Mouse (Mus musculus) neural tube, embryonic 15.5 days (tissue): ENCODE measurements around the gene Slc9b1. TPM values are rescaled to one million over a fixed set of nuclear protein-coding genes. Genes with fewer than 3 reads are reported as not detected.

Experiments used
- ATAC-seq: fragments of 200-750 bp; cut with Nextera tagmentation; 2 replicates; pipeline ENCODE4 v1.8.0; 2017; ENCODE audit warnings: mild to moderate bottlenecking, moderate TSS enrichment, moderate library complexity; ENCODE audit not compliant: low FRiP score
- H3K27ac ChIP-seq: fragments of 300-500 bp; sonication (generic); replicated peaks from 2 replicates; pipeline ENCODE4 v1.5.1; 2015; ENCODE audit warnings: mild to moderate bottlenecking, inconsistent platforms
- H3K27me3 ChIP-seq: fragments of 300-500 bp; sonication (generic); replicated peaks from 2 replicates; pipeline ENCODE4 v1.6.1; 2015; ENCODE audit warnings: inconsistent platforms
- H3K36me3 ChIP-seq: fragments of 300-500 bp; sonication (generic); 2 replicates; pipeline ENCODE4 v1.6.1; 2015; ENCODE audit warnings: inconsistent platforms
- H3K4me1 ChIP-seq: fragments of 300-500 bp; sonication (generic); 2 replicates; pipeline ENCODE4 v1.6.1; 2015; ENCODE audit warnings: inconsistent platforms
- H3K4me2 ChIP-seq: fragments of 300-500 bp; sonication (generic); 2 replicates; pipeline ENCODE4 v1.6.1; 2015; ENCODE audit warnings: inconsistent platforms, mild to moderate bottlenecking, moderate library complexity
- H3K4me3 ChIP-seq: fragments of 300-500 bp; sonication (generic); replicated peaks from 2 replicates; pipeline ENCODE4 v1.5.1; 2015; ENCODE audit warnings: mild to moderate bottlenecking, inconsistent platforms
- H3K9ac ChIP-seq: fragments of 300-500 bp; sonication (generic); replicated peaks from 2 replicates; pipeline ENCODE4 v1.6.1; 2015; ENCODE audit warnings: mild to moderate bottlenecking, inconsistent platforms
- H3K9me3 ChIP-seq: fragments of 300-500 bp; sonication (generic); replicated peaks from 2 replicates; pipeline ENCODE4 v1.6.1; 2016; ENCODE audit warnings: inconsistent platforms
- WGBS: fragments of 180-500 bp; shearing (Covaris S2); methylation state at CpG from one replicate; pipeline ENCODE4 v1.1.7; 2015; ENCODE audit warnings: mixed read lengths; 5-methylcytosine and 5-hydroxymethylcytosine counted together
- polyA plus RNA-seq: library from polyadenylated mRNA; unstranded; fragments of >200 nt; fragmentation: Nextera tagmentation; extraction: Ambion mirVana; gene quantifications from 2 replicates; pipeline ENCODE4 v1.2.1, GENCODE M21; 2015

The Slc9b1 gene
- polyA plus RNA-seq, 1 experiment from 2014 or later, result 0.36 TPM

GRCm38 (mm10) chr3:135324354-135324753, 23.5 kb upstream of the Slc9b1 start:
- Histone ChIP-seq H3K9ac (no peak overlapping the region), H3K27ac (no peak overlapping the region), H3K4me2 (no peak overlapping the region), H3K4me3 (no peak overlapping the region), H3K27me3 (no peaks in the 10 kb centered on the region), H3K4me1 (no peaks in the 10 kb centered on the region), H3K36me3 (no peaks in the 10 kb centered on the region), H3K9me3 (no peaks in the 10 kb centered on the region)
- no peak for ATAC-seq
- 23% methylated on average over 6 of the region's 6 CpGs for WGBS

DNA sequence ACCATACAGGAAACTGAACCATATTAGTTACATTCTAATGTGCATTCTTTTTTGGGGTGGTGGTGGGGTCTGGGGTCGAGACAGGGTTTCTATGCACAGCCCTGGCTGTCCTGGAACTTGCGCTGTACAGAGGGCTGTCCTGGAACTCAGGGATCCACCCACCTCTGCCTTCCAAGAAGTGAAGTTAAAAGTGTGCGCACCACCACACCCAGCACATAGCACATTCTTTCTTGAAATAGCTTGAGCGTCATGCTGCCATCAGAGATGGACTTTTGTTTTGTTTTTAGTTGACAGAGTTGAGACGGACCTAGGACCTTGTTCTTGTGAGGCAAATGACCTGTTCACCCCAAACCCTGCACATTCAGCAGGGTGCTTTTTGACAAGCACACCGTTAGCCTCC, 20.7 kb upstream of the Slc9b1 start:
- ATAC-seq, result no peak
- 71% methylated on average over 6 of the region's 6 CpGs for WGBS
- H3K4me2 ChIP-seq, result no peak overlapping the region
- no peaks in the 10 kb centered on the region for H3K27me3 ChIP-seq
- no peaks in the 10 kb centered on the region for H3K9me3 ChIP-seq
- H3K36me3 ChIP-seq, result no peaks in the 10 kb centered on the region
- H3K27ac ChIP-seq, result no peak overlapping the region
- H3K4me1 ChIP-seq, result no peaks in the 10 kb centered on the region
- no peak overlapping the region for H3K4me3 ChIP-seq
- H3K9ac ChIP-seq, result no peak overlapping the region

GRCm38 (mm10) chr3:135327601-135328000, 20.2 kb upstream of the Slc9b1 start:
- Histone ChIP-seq H3K36me3 (no peaks in the 10 kb centered on the region), H3K4me2 (no peak overlapping the region), H3K9ac (no peak overlapping the region), H3K27ac (no peak overlapping the region), H3K4me1 (no peaks in the 10 kb centered on the region), H3K27me3 (no peaks in the 10 kb centered on the region), H3K9me3 (no peaks in the 10 kb centered on the region), H3K4me3 (no peak overlapping the region)
- ATAC-seq, result no peak
- WGBS, result 63% methylated on average over 2 of the region's 2 CpGs

- H3K4me3 ChIP-seq, result no peak overlapping the region
- no peak for ATAC-seq
- no peak overlapping the region for H3K27ac ChIP-seq
- WGBS, result 45% methylated on average over 3 of the region's 3 CpGs
- no peak overlapping the region for H3K9ac ChIP-seq
- no peaks in the 10 kb centered on the region for H3K27me3 ChIP-seq
- H3K36me3 ChIP-seq, result no peaks in the 10 kb centered on the region
- no peaks in the 10 kb centered on the region for H3K4me1 ChIP-seq
- H3K4me2 ChIP-seq, result no peak overlapping the region
- H3K9me3 ChIP-seq, result no peaks in the 10 kb centered on the region
Measured at GRCm38 (mm10) chr3:135328560-135328959, 19.3 kb upstream of the Slc9b1 start.

- no peak overlapping the region for H3K4me2 ChIP-seq
- no peaks in the 10 kb centered on the region for H3K27me3 ChIP-seq
- H3K4me3 ChIP-seq, result no peak overlapping the region
- H3K4me1 ChIP-seq, result no peaks in the 10 kb centered on the region
- no peak overlapping the region for H3K9ac ChIP-seq
- H3K27ac ChIP-seq, result no peak overlapping the region
- no peaks in the 10 kb centered on the region for H3K36me3 ChIP-seq
- no peaks in the 10 kb centered on the region for H3K9me3 ChIP-seq
- no peak for ATAC-seq
Measured at GRCm38 (mm10) chr3:135332691-135333090, 15.1 kb upstream of the Slc9b1 start.

GRCm38 (mm10) chr3:135333763-135334162, 14.1 kb upstream of the Slc9b1 start:
- Histone ChIP-seq H3K9me3 (no peaks in the 10 kb centered on the region), H3K36me3 (no peaks in the 10 kb centered on the region), H3K4me3 (no peak overlapping the region), H3K27ac (no peak overlapping the region), H3K4me1 (no peaks in the 10 kb centered on the region), H3K9ac (no peak overlapping the region), H3K27me3 (no peaks in the 10 kb centered on the region), H3K4me2 (no peak overlapping the region)
- WGBS, result 53% methylated on average over 4 of the region's 4 CpGs
- ATAC-seq, result no peak

DNA sequence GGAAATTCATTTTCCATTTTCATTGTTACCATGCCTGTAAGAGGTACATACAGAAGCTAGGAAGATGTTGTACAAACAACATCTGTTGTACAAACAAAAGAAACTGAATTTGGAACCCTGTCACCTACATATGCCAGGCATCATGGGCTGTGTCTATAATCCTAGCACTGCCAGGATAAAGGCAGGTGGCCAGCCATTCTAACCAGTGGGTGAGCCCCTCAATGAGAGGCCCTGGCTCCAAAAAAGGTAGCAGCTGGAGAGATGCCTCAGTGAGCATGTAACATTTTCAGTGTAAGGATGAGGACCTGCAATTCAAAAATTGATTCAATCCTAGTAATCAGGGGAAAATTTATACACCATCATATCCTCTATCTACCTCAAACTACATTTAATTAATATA, 1.2 kb downstream of the Slc9b1 start:
- no peak overlapping the region for H3K4me3 ChIP-seq
- no peaks in the 10 kb centered on the region for H3K4me1 ChIP-seq
- H3K36me3 ChIP-seq, result no peaks in the 10 kb centered on the region
- no peaks in the 10 kb centered on the region for H3K27me3 ChIP-seq
- no peak overlapping the region for H3K27ac ChIP-seq
- no peak overlapping the region for H3K9ac ChIP-seq
- no peak overlapping the region for H3K4me2 ChIP-seq
- ATAC-seq, result no peak
- H3K9me3 ChIP-seq, result no peaks in the 10 kb centered on the region

- Histone ChIP-seq H3K9ac (no peak overlapping the region), H3K27me3 (no peaks in the 10 kb centered on the region), H3K4me3 (no peak overlapping the region), H3K4me2 (no peak overlapping the region), H3K36me3 (no peaks in the 10 kb centered on the region), H3K9me3 (no peaks in the 10 kb centered on the region), H3K4me1 (no peaks in the 10 kb centered on the region), H3K27ac (no peak overlapping the region)
- 96% methylated on average over 3 of the region's 3 CpGs for WGBS
- no peak for ATAC-seq
Measured at GRCm38 (mm10) chr3:135351857-135352256, 4.0 kb downstream of the Slc9b1 start.

- Histone ChIP-seq H3K27me3 (no peaks in the 10 kb centered on the region), H3K4me1 (no peaks in the 10 kb centered on the region)
Measured at GRCm38 (mm10) chr3:135357394-135357793, 9.6 kb downstream of the Slc9b1 start.

DNA sequence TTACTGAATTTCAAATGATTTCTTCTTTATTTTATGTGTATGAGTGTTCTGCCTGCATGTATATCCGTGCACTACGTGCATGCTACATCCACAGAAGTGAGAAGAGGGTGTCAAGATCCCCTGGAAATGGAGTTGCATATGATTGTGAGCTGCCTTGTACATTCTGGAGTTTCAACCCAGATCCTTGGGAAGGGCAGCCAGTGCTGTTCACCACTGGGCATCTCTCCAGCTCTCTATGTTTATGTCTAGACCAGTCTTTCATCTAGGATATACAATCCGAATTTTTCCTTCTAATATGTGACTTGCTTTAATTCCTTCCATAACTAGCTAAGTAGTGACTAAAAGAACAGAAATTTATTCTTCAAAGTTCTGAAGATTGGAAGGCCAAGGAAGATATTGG, 28.0 kb downstream of the Slc9b1 start:
- Histone ChIP-seq H3K27me3 (no peaks in the 10 kb centered on the region), H3K9me3 (no peaks in the 10 kb centered on the region), H3K9ac (no peak overlapping the region), H3K4me2 (no peak overlapping the region), H3K27ac (no peak overlapping the region), H3K36me3 (no peaks in the 10 kb centered on the region), H3K4me3 (no peak overlapping the region), H3K4me1 (no peaks in the 10 kb centered on the region)
- no peak for ATAC-seq
- WGBS, result 78% methylated on average over 3 of the region's 3 CpGs

More at GRCm38 (mm10) chr3:135357394-135357793, 9.6 kb downstream of the Slc9b1 start:
- H3K4me3 ChIP-seq, result no peak overlapping the region
- H3K4me2 ChIP-seq, result no peak overlapping the region
- ATAC-seq, result no peak
- H3K36me3 ChIP-seq, result no peaks in the 10 kb centered on the region
- no peak overlapping the region for H3K27ac ChIP-seq
- no peak overlapping the region for H3K9ac ChIP-seq
- H3K9me3 ChIP-seq, result no peaks in the 10 kb centered on the region
- 90% methylated on average over 4 of the region's 4 CpGs for WGBS

DNA sequence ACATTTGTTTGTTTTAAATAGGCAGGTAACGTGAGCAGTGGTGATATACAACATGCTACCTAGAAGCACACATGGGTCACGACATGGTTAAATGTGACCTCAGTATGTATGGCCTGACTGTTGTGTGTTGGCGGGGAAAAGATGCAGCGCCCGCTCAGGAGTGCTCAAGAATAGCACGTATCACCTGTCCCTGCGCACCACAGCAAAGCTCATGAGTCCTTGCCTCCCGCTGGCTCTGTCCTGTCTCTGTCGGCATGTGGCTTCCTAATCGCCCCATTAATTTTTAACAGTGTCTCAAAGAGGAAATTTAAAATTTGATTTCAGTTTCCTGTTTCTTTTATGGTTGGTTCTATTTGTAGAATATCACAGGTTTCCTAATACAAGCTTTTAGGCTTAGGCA, 29.6 kb downstream of the Slc9b1 start:
- no peak overlapping the region for H3K27ac ChIP-seq

GRCm38 (mm10) chr3:135379868-135380267, 32.0 kb downstream of the Slc9b1 start:
- Histone ChIP-seq H3K9me3 (no peaks in the 10 kb centered on the region), H3K4me2 (no peak overlapping the region), H3K4me3 (no peak overlapping the region), H3K36me3 (no peaks in the 10 kb centered on the region), H3K9ac (no peak overlapping the region), H3K27me3 (no peaks in the 10 kb centered on the region), H3K27ac (no peak overlapping the region), H3K4me1 (no peaks in the 10 kb centered on the region)
- WGBS, result 96% methylated on average over 4 of the region's 4 CpGs
- no peak for ATAC-seq

More for the DNA sequence above, 29.6 kb downstream of the Slc9b1 start:
- H3K4me2 ChIP-seq, result no peak overlapping the region
- H3K4me1 ChIP-seq, result no peaks in the 10 kb centered on the region
- H3K9me3 ChIP-seq, result no peaks in the 10 kb centered on the region
- H3K36me3 ChIP-seq, result no peaks in the 10 kb centered on the region
- 80% methylated on average over 10 of the region's 10 CpGs for WGBS
- no peak overlapping the region for H3K4me3 ChIP-seq
- ATAC-seq, result no peak
- no peak overlapping the region for H3K9ac ChIP-seq
- H3K27me3 ChIP-seq, result no peaks in the 10 kb centered on the region

DNA sequence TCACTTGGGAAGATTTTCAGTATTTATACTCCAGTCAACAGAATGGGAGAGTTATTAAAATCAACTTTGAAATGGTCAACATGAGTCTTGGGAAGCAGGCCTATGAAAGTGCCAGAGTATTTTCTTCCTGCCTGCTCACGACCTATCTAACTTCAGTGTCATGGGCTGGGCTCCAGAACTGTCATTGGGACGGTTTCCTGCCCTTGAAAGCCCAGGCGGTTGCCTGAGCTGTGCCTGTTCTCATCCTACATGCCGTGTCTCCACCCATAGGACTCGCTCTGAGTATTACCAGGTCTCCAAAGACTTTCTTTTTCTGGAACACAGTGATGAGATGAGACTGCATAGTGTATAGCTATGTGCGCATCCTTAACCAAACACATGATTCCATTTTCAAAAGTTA, 45.4 kb downstream of the Slc9b1 start:
- no peak overlapping the region for H3K4me3 ChIP-seq
- H3K27ac ChIP-seq, result no peak overlapping the region
- H3K4me2 ChIP-seq, result no peak overlapping the region
- H3K36me3 ChIP-seq, result no peaks in the 10 kb centered on the region
- H3K9ac ChIP-seq, result no peak overlapping the region
- no peaks in the 10 kb centered on the region for H3K4me1 ChIP-seq
- ATAC-seq, result no peak
- H3K27me3 ChIP-seq, result no peaks in the 10 kb centered on the region
- no peaks in the 10 kb centered on the region for H3K9me3 ChIP-seq
- 86% methylated on average over 6 of the region's 6 CpGs for WGBS
